Mouse (Mus musculus) forebrain, embryonic 12.5 days (tissue): ENCODE measurements at regions not wholly inside any gene's neighbourhood (a gene's known extent, or its start where the extent isn't known, plus 50 kb on each side); places are given as distances from the start of the nearest gene placed in this dataset.

Experiments used
- ATAC-seq: fragments of 200-750 bp; cut with Nextera tagmentation; 2 replicates; pipeline ENCODE4 v1.8.0; 2017; ENCODE audit warnings: moderate TSS enrichment; ENCODE audit not compliant: low FRiP score
- H3K27ac ChIP-seq: fragments of 300-500 bp; sonication (generic); 2 replicates; pipeline ENCODE4 v1.5.1; 2016; ENCODE audit warnings: mild to moderate bottlenecking
- H3K27me3 ChIP-seq: fragments of 300-500 bp; sonication (generic); 2 replicates; pipeline ENCODE4 v1.6.1; 2016; ENCODE audit warnings: mild to moderate bottlenecking
- H3K36me3 ChIP-seq: fragments of 300-500 bp; sonication (generic); replicated peaks from 2 replicates; pipeline ENCODE4 v1.6.1; 2016; ENCODE audit warnings: mild to moderate bottlenecking
- H3K4me1 ChIP-seq: fragments of 300-500 bp; sonication (generic); 2 replicates; pipeline ENCODE4 v1.6.1; 2016
- H3K4me2 ChIP-seq: fragments of 300-500 bp; sonication (generic); 2 replicates; pipeline ENCODE4 v1.6.1; 2016; ENCODE audit warnings: mild to moderate bottlenecking, moderate library complexity
- H3K4me3 ChIP-seq: fragments of 300-500 bp; sonication (generic); replicated peaks from 2 replicates; pipeline ENCODE4 v1.5.1; 2016; ENCODE audit warnings: mild to moderate bottlenecking
- H3K9ac ChIP-seq: fragments of 300-500 bp; sonication (generic); 2 replicates; pipeline ENCODE4 v1.6.1; 2016; ENCODE audit warnings: mild to moderate bottlenecking
- H3K9me3 ChIP-seq: fragments of 300-500 bp; sonication (generic); 2 replicates; pipeline ENCODE4 v1.6.1; 2016
- WGBS: fragments of 180-500 bp; shearing (Covaris S2); methylation state at CpG from one replicate; pipeline ENCODE4 v1.1.7; 2016; 5-methylcytosine and 5-hydroxymethylcytosine counted together

DNA sequence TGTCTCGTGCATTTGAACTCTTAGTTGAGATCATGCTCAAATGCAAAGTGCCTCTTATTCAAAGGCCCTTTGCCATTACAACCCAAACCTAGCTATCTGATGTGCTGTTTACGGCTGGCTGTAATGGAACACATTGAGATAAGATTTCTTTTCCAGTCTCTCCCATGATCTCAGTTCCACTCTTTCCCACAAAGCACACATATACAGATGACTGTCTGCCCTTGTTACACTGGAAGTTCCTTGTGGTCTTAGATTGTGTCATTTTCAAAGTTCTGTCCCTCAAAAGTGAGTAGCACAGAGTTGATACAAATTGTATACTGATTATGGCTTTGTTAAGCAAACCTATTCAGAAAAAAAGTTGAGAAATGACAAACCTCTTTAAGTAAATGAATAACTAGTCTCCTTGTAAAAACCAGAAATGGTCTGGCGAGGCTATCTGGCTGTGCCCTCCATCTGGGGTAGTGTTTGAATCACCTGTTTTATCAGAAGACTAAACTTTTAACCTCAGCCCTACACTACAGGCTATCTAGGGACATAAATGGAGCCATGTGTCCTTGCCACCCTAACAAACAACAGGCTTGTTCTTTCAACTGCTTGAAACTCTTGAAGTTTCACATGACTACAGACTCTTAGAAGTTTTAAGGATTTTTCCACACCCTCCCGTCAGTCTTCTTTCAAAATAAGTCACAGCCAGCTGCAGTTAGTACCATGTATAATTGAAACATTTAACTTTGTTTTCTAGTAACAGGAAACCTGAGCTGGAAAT lies 384.0 kb downstream of the Atp6ap1l start:
- Histone ChIP-seq H3K36me3 (no peaks in the 10 kb centered on the region), H3K9me3 (no peaks in the 10 kb centered on the region), H3K27me3 (no peaks in the 10 kb centered on the region), H3K4me3 (no peak overlapping the region), H3K4me1 (no peaks in the 10 kb centered on the region), H3K4me2 (no peak overlapping the region), H3K9ac (no peak overlapping the region), H3K27ac (no peak overlapping the region)
- WGBS, result 83% methylated on average over 4 of the region's 4 CpGs
- no peak for ATAC-seq

DNA sequence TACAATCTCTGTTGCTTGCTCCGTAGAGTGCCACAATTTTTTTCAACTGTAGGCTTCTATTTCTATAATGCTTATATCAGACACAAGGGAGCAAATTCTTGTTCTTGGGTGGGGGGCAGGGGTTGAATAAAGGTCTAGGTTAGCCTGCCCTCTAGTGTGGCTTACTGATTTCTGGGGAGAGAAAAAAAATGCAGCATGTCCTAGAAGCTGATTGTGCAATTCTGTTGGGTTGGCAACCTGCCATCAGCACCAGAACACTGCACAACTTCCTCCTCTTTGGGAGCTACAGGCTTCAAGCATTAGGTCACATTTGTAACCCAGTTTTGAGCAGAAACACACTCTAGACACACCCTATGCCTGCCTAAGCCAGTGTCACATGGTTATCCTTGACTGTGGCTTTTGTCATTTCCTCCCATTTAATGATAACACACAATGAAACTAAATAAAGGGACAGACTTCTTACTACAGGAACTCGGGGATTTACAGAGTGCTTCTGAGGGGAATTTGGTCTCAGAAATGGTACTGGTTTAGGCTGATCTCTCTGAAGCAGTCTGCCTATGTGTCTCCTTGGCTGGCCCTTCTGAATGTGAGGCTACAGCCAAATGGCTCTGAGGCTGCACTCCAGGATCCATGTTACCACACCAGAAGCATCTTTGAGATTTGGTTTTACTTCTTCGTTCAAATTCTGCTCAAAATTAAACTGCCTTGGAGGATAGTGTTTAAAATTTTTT lies 389.2 kb downstream of the Atp6ap1l start:
- Histone ChIP-seq H3K4me3 (no peak overlapping the region), H3K9me3 (no peaks in the 10 kb centered on the region), H3K4me1 (peaks cover 3% of the 10 kb centered on the region; the same call in 1 of the 2 replicates), H3K36me3 (no peaks in the 10 kb centered on the region), H3K27ac (no peak overlapping the region), H3K4me2 (no peak overlapping the region), H3K27me3 (no peaks in the 10 kb centered on the region), H3K9ac (no peak overlapping the region)
- 65% methylated on average over 3 of the region's 3 CpGs for WGBS
- ATAC-seq, result no peak

DNA sequence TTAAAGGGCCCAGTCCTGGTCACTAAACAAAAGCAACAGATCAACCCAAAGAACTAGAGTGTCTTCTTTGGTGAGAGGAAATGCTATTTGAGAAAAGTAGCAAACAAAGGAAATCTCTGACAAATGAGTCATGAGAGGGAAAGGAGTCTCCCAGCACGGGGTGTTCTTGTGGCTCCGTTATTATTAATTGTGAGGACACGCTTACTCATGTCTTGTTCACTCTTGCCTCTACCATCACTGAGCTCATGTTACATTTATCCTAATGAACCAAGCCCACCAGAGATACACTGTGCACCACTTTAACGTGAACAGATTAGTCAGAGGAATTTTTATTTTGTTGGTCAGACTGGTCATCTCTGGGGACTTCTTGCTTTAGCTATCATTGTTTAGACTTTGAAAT lies 391.3 kb downstream of the Atp6ap1l start:
- Histone ChIP-seq H3K36me3 (no peaks in the 10 kb centered on the region), H3K4me2 (no peak overlapping the region), H3K9me3 (no peaks in the 10 kb centered on the region), H3K4me1 (peaks cover 3% of the 10 kb centered on the region; the same call in 1 of the 2 replicates), H3K9ac (no peak overlapping the region), H3K4me3 (no peak overlapping the region), H3K27me3 (no peaks in the 10 kb centered on the region), H3K27ac (no peak overlapping the region)
- no peak for ATAC-seq
- WGBS, result 75% methylated on average over 4 of the region's 4 CpGs

DNA sequence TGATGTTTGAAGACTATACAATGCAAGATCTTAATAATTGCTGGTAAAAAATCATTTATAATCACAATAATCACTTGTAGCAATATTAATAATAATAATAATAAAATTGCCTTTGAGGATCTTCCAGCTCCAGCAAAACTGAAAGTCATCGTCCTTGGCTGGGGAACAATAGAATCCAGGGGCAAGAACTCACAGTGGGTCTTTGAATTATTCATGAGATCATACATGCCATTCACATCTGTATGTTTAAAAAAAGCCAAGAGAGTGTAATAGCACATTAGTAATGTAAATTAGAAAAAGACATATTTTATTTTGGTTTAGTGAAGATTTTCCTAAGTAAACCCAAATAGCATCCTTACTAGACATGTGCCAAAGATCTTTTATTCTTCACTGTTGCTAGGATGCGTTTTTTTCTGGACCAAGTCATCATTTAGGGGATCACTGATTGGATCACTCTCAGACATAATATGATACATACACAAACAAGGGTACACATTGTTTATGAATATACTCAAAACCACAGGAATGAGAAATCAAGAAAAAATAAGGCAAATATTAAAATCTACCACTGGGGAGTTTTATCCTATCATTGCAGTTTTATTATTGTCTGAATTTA lies 392.3 kb downstream of the Atp6ap1l start:
- H3K27me3 ChIP-seq, result no peaks in the 10 kb centered on the region
- H3K4me2 ChIP-seq, result no peak overlapping the region
- 47% methylated on average over 2 of the region's 2 CpGs for WGBS
- H3K4me3 ChIP-seq, result no peak overlapping the region
- H3K9me3 ChIP-seq, result no peaks in the 10 kb centered on the region
- peak; percentile 59 for ATAC-seq
- H3K27ac ChIP-seq, result no peak overlapping the region
- H3K36me3 ChIP-seq, result no peaks in the 10 kb centered on the region
- no peak overlapping the region for H3K9ac ChIP-seq
- H3K4me1 ChIP-seq, result peaks cover 3% of the 10 kb centered on the region; the same call in 1 of the 2 replicates

DNA sequence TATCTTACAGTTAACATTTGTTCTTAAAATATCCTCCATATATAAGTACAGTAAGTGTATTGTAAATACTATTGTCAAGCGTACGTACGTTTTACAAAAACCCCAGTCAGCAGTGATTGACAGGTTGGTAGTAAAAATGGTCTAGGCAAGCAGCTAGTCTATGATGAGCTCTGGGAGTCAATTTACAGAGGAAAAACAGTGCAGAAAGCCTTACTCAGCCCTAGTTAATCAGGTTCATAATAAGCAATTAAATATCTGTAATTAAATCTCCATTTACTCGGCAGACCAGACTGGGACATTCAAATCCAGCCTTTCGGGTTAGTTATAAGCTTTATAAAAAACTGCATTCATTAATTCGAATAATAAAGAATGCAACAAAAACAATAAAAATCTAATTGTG lies 394.7 kb downstream of the Atp6ap1l start:
- 54% methylated on average over 6 of the region's 6 CpGs for WGBS
- Histone ChIP-seq H3K4me2 (no peak overlapping the region), H3K9ac (no peak overlapping the region), H3K36me3 (no peaks in the 10 kb centered on the region), H3K27me3 (no peaks in the 10 kb centered on the region), H3K27ac (no peak overlapping the region), H3K4me1 (0 out of 2 replicates have a peak, but pooled peaks cover 3% of the 10 kb centered on the region), H3K9me3 (no peaks in the 10 kb centered on the region), H3K4me3 (no peak overlapping the region)
- peak; percentile 16; the same call in 1 of the 2 replicates for ATAC-seq

DNA sequence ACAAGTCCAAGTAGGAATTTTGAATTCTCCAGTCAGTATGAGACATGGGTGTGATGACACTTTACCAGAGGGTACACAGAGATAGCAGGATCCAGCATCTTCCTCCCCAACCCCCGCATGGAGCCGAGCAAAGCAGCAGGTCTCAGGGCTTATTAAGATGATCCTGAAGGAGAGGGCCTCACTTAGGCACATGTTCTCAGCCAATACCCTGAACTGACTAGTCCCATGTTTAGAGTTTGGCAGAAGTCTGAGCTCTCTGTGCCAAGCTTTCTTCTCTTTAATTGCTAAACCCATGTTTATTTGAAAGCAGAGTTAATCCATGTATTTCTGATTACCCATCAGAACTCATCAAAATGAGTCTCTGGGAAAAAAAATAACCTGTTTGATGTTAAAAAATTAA lies 402.0 kb downstream of the Atp6ap1l start:
- Histone ChIP-seq H3K27ac (no peak overlapping the region), H3K4me1 (no peaks in the 10 kb centered on the region), H3K27me3 (no peaks in the 10 kb centered on the region), H3K4me2 (no peak overlapping the region), H3K9ac (no peak overlapping the region), H3K36me3 (no peaks in the 10 kb centered on the region), H3K9me3 (no peaks in the 10 kb centered on the region), H3K4me3 (no peak overlapping the region)
- WGBS, result 73% methylated on average over 2 of the region's 2 CpGs
- no peak for ATAC-seq

DNA sequence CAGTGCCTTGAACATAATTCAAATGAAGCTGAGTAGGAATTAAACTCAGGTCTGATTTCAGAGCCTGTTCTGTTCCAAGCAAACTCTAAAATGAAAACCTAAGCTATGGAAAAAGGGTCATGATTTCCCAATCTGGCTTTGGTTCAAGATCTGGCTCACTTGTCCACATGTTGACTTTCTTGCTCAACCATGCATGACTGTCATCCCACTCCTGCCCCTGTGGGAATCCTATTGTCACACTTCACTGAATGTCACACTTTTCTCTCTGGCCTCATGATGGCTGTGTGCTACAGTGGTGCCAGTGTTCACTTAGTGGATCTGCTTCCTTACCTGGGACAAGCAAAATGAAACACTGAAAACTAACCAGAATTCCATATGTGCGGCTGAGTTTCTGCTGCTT lies 403.0 kb downstream of the Atp6ap1l start:
- no peak overlapping the region for H3K4me2 ChIP-seq
- 92% methylated on average over 1 of the region's 1 CpGs for WGBS
- no peak overlapping the region for H3K4me3 ChIP-seq
- H3K9ac ChIP-seq, result no peak overlapping the region
- no peak overlapping the region for H3K27ac ChIP-seq
- no peaks in the 10 kb centered on the region for H3K27me3 ChIP-seq
- no peaks in the 10 kb centered on the region for H3K4me1 ChIP-seq
- ATAC-seq, result no peak
- no peaks in the 10 kb centered on the region for H3K9me3 ChIP-seq
- H3K36me3 ChIP-seq, result no peaks in the 10 kb centered on the region

DNA sequence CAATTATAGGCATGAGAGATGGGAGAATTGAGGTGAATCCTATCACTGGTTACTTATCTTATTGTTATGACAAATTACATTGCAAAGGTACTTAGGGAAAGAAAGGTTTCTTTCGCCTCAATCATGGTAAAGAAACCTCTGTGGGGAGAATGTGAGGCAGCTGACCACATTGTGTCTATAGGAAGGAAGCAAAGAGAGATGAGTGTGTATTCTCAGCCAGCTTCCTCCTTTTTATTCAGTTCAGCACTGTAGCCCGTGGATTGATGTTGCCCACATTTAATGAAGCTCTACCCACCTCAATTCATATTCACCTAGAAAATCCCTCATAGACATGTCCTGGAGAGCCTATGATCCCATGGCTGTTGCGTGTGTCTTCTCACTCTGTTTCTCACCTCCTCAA lies 406.2 kb downstream of the Atp6ap1l start:
- WGBS, result 82% methylated on average over 3 of the region's 3 CpGs
- no peak overlapping the region for H3K27ac ChIP-seq
- H3K36me3 ChIP-seq, result no peaks in the 10 kb centered on the region
- no peak overlapping the region for H3K9ac ChIP-seq
- H3K4me1 ChIP-seq, result no peaks in the 10 kb centered on the region
- H3K27me3 ChIP-seq, result no peaks in the 10 kb centered on the region
- no peak overlapping the region for H3K4me3 ChIP-seq
- ATAC-seq, result no peak
- H3K4me2 ChIP-seq, result no peak overlapping the region
- no peaks in the 10 kb centered on the region for H3K9me3 ChIP-seq

DNA sequence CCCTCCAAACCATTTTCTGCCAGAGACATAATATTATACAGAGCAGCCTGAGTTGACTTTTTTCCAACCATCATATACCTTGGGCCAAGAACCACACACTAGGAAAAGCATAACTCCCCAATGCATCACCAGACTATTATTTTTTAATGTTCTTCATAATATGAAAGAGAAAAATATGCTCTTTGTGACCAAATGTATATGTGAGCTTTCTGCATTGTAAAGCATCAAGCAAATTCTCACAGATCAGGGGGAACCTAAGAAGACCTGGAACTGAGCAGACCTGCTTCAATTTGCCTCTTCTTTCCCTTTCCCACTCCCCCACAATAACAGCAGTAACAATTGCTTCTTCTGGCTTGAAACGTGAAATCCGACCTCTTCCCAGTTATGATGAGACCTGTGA lies 407.6 kb downstream of the Atp6ap1l start:
- Histone ChIP-seq H3K4me3 (no peak overlapping the region), H3K9ac (no peak overlapping the region), H3K4me2 (no peak overlapping the region), H3K27me3 (no peaks in the 10 kb centered on the region), H3K36me3 (no peaks in the 10 kb centered on the region), H3K4me1 (no peaks in the 10 kb centered on the region), H3K27ac (no peak overlapping the region), H3K9me3 (no peaks in the 10 kb centered on the region)
- 77% methylated on average over 2 of the region's 2 CpGs for WGBS
- ATAC-seq, result no peak

DNA sequence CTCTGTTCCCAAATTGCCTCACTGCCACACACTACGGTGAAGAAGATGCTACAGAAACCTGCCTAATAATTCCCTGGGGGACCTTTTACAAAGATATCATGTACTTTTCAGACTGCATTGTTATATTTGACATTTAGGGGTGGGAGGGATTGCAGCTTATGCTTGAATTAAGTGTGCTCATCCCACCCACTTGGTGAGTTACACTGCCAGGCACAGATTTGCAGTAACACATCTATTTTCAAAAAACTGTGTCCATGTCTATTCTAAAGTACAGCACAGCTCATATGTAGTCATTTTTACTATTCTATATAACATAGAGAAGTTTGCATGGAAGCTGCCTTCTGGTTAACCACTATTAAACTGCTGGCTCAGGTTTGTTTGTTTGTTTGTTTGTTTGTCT lies 404.3 kb upstream of the Xrcc4 start:
- Histone ChIP-seq H3K27me3 (no peaks in the 10 kb centered on the region), H3K4me1 (0 out of 2 replicates have a peak, but pooled peaks cover 3% of the 10 kb centered on the region), H3K27ac (no peak overlapping the region), H3K4me3 (no peak overlapping the region), H3K9ac (no peak overlapping the region), H3K36me3 (no peaks in the 10 kb centered on the region), H3K9me3 (no peaks in the 10 kb centered on the region), H3K4me2 (no peak overlapping the region)
- no peak for ATAC-seq
- 76% methylated on average over 1 of the region's 1 CpGs for WGBS

DNA sequence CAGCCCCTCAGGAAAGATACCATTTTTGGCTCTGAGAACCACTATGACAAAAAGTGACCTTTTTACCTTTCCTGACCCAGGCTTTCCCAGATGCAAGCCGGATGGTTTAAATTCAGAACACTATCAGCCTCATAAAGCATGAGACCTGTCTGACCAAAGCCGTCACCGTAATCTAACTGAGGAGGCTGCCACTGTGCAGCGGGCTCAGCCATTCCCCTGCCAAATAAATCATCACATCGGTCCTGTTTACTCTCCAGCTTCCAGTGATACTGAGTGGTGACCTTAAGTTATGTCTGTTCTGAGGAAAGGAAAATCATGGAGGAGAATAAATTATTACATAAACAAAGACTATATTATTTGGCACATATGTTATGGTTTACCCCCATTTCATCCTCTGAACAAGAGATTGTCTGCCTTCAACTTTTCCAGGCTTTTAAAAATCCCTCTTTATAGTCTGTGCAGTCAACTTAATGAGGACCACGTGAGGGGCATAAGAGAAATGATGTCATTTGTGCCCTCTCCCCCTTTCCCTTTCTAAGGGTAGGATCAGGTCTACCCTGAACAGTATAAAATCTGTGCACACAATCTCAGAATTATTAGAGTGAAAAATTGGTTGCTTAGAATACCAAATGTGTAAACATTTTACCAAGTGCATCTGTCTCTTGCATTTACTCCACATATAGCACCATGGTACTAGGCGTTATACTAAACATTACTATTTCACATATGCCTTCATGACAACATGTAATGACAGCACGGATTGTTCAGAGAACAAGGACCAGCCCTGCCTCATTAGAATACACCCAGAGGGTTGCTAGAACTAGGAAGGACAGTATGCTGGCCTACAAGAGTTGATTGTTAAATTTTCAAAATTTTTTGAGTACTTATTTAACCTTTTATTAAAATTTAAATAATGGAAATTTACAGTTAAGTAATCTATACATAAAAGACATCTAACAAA lies 401.9 kb upstream of the Xrcc4 start:
- H3K9ac ChIP-seq, result no peak overlapping the region
- no peak overlapping the region for H3K4me2 ChIP-seq
- no peak overlapping the region for H3K4me3 ChIP-seq
- 0 out of 2 replicates have a peak, but pooled peaks cover 3% of the 10 kb centered on the region for H3K4me1 ChIP-seq
- H3K9me3 ChIP-seq, result no peaks in the 10 kb centered on the region
- no peak overlapping the region for H3K27ac ChIP-seq
- H3K27me3 ChIP-seq, result no peaks in the 10 kb centered on the region
- WGBS, result 31% methylated on average over 8 of the region's 8 CpGs
- peak; percentile 46; the same call in 1 of the 2 replicates for ATAC-seq
- no peaks in the 10 kb centered on the region for H3K36me3 ChIP-seq

DNA sequence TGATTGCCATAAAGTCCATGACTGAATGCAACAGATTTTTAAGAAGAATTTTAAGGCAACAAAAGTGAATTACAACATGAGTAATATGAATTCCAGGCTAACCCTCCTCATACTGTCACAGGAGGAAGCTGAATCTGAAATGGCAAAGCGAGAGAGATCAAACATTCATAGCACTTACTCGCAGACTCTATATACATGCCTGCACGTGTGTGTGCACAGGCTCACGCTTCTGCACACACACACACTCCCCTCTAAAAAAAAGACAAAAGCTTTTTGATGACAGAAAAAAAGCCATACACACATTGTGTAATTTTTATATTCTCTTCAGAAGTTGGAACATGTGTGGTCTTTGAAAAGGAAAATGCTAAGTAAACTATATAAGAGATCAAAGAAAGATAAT lies 391.1 kb upstream of the Xrcc4 start:
- no peak for ATAC-seq
- Histone ChIP-seq H3K9ac (no peak overlapping the region), H3K4me2 (no peak overlapping the region), H3K27ac (no peak overlapping the region), H3K36me3 (no peaks in the 10 kb centered on the region), H3K4me3 (no peak overlapping the region), H3K4me1 (no peaks in the 10 kb centered on the region), H3K9me3 (no peaks in the 10 kb centered on the region), H3K27me3 (no peaks in the 10 kb centered on the region)
- WGBS, result 91% methylated on average over 4 of the region's 4 CpGs
